Mouse (Mus musculus) CH12.LX (cell line): ENCODE data around the gene Edem3.

Experiments
- CTCF ChIP-seq, 2 experiments: IDR thresholded peaks in 1 of 2; conservative IDR thresholded peaks in 1 of 2; 2 replicates each; pipeline ENCODE4 v1.5.1; 2011 to 2012; ENCODE audit warnings: low read depth in 2 of 2, low read length in 2 of 2, improper control_type of control experiment in 1 of 2, inconsistent platforms in 1 of 2, mild to moderate bottlenecking in 1 of 2, moderate library complexity in 1 of 2
- HCFC1 ChIP-seq: IDR thresholded peaks from 2 replicates; pipeline ENCODE4 v1.6.1; 2012; ENCODE audit warnings: low read depth, mild to moderate bottlenecking, inconsistent platforms, low read length, improper control_type of control experiment
- MAZ ChIP-seq: IDR thresholded peaks from 2 replicates; pipeline ENCODE4 v1.6.1; 2012; ENCODE audit warnings: low read depth, mild to moderate bottlenecking, inconsistent platforms, low read length, improper control_type of control experiment, moderate library complexity
- POLR2A ChIP-seq: IDR thresholded peaks from 2 replicates; pipeline ENCODE4 v1.6.1; 2011; ENCODE audit warnings: low read depth, mild to moderate bottlenecking, improper control_type of control experiment, low read length
- POLR2AphosphoS2 ChIP-seq: IDR thresholded peaks from 2 replicates; pipeline ENCODE4 v1.6.1; 2011; ENCODE audit warnings: low read depth, low read length, improper control_type of control experiment
- ZKSCAN1 ChIP-seq: IDR thresholded peaks from 2 replicates; pipeline ENCODE4 v1.6.1; 2012; ENCODE audit warnings: low read depth, inconsistent platforms, low read length, improper control_type of control experiment, borderline replicate concordance

- no peak for TF ChIP-seq CTCF (conservative IDR thresholded peaks at IDR 0.05 in 1 of 2, IDR thresholded peaks at IDR 0.05 in 1 of 2; ENCODE audit: low read depth in 2 of 2, low read length in 2 of 2)
- no peak for TF ChIP-seq POLR2A
- no peak for TF ChIP-seq MAZ
- no peak for TF ChIP-seq ZKSCAN1
- TF ChIP-seq POLR2AphosphoS2: no peak
- no peak for TF ChIP-seq HCFC1
These were observed 56.3 kb downstream of the Edem3 start for GRCm38 (mm10) chr1:151811456-151811855.
